Mouse (Mus musculus): ENCODE measurements around the gene Adcy5. TPM values are rescaled to one million over a fixed set of nuclear protein-coding genes. Genes with fewer than 3 reads are reported as not detected.

The Adcy5 gene
- polyA plus RNA-seq, 1 experiment = not detected

GRCm38 (mm10) chr16:35239318-35239965 lies 84.8 kb downstream of the Adcy5 start:
- peaks cover 48% of the 10 kb centered on the region for H3K27me3 ChIP-seq (ENCODE audit: control insufficient read depth, insufficient read depth, insufficient read length)
- H3K79me2 ChIP-seq (ENCODE audit: control insufficient read depth, insufficient read depth) = no peaks in the 10 kb centered on the region
- no peak for TF ChIP-seq MYOD1 (IDR thresholded peaks at IDR 0.05; ENCODE audit: control insufficient read depth in 1 of 3, insufficient read length in 2 of 3, low read depth in 2 of 3)
- TF ChIP-seq TCF3 (IDR thresholded peaks at IDR 0.05; ENCODE audit: insufficient read length, low read depth) = no peak
- no peak for TF ChIP-seq MYOG (IDR thresholded peaks at IDR 0.05; ENCODE audit: control insufficient read depth in 1 of 3, insufficient read depth in 1 of 3, insufficient read length in 2 of 3, low read depth in 2 of 3)
- no peak for TF ChIP-seq E2F4 (IDR thresholded peaks at IDR 0.05; ENCODE audit: insufficient read depth)
- no peak for TF ChIP-seq POLR2AphosphoS2 (IDR thresholded peaks at IDR 0.05; ENCODE audit: insufficient read length, low read depth)
- no peak for TF ChIP-seq SRF (IDR thresholded peaks at IDR 0.05; ENCODE audit: control insufficient read depth, insufficient read length, low read depth)
- TF ChIP-seq MAX (IDR thresholded peaks at IDR 0.05; ENCODE audit: low read depth) = no peak
- no peak for TF ChIP-seq POLR2A (IDR thresholded peaks at IDR 0.05; ENCODE audit: insufficient read length, low read depth)
- TF ChIP-seq USF1 (IDR thresholded peaks at IDR 0.05; ENCODE audit: low read depth) = no peak
- TF ChIP-seq REST (IDR thresholded peaks at IDR 0.05; ENCODE audit: insufficient read depth, insufficient read length) = no peak
- TF ChIP-seq TCF12 (IDR thresholded peaks at IDR 0.05; ENCODE audit: insufficient read depth, poor library complexity, severe bottlenecking) = no peak
- TF ChIP-seq CEBPB (IDR thresholded peaks at IDR 0.05; ENCODE audit: insufficient read depth, poor library complexity, severe bottlenecking) = no peak
- H3K4me3 ChIP-seq = no peak overlapping the region
- H3ac ChIP-seq (ENCODE audit: control insufficient read depth, insufficient read length) = no peak overlapping the region
- no peak overlapping the region for H3K4me2 ChIP-seq (ENCODE audit: low read depth)
- H3K36me3 ChIP-seq (ENCODE audit: control insufficient read depth, insufficient read depth) = no peaks in the 10 kb centered on the region

GRCm38 (mm10) chr16:35239966-35240730 lies 85.5 kb downstream of the Adcy5 start:
- no peak overlapping the region for H3K4me3 ChIP-seq
- TF ChIP-seq CEBPB (IDR thresholded peaks at IDR 0.05; ENCODE audit: insufficient read depth, poor library complexity, severe bottlenecking) = no peak
- no peak for TF ChIP-seq MAX (IDR thresholded peaks at IDR 0.05; ENCODE audit: low read depth)
- TF ChIP-seq TCF12 (IDR thresholded peaks at IDR 0.05; ENCODE audit: insufficient read depth, poor library complexity, severe bottlenecking) = no peak
- no peak for TF ChIP-seq E2F4 (IDR thresholded peaks at IDR 0.05; ENCODE audit: insufficient read depth)
- no peak for TF ChIP-seq USF1 (IDR thresholded peaks at IDR 0.05; ENCODE audit: low read depth)
- TF ChIP-seq POLR2AphosphoS2 (IDR thresholded peaks at IDR 0.05; ENCODE audit: insufficient read length, low read depth) = no peak
- TF ChIP-seq REST (IDR thresholded peaks at IDR 0.05; ENCODE audit: insufficient read depth, insufficient read length) = no peak
- TF ChIP-seq POLR2A (IDR thresholded peaks at IDR 0.05; ENCODE audit: insufficient read length, low read depth) = no peak
- TF ChIP-seq MYOD1 (IDR thresholded peaks at IDR 0.05; ENCODE audit: control insufficient read depth in 1 of 3, insufficient read length in 2 of 3, low read depth in 2 of 3) = no peak
- TF ChIP-seq TCF3 (IDR thresholded peaks at IDR 0.05; ENCODE audit: insufficient read length, low read depth) = no peak
- TF ChIP-seq MYOG (IDR thresholded peaks at IDR 0.05; ENCODE audit: control insufficient read depth in 1 of 3, insufficient read depth in 1 of 3, insufficient read length in 2 of 3, low read depth in 2 of 3) = no peak
- no peak for TF ChIP-seq SRF (IDR thresholded peaks at IDR 0.05; ENCODE audit: control insufficient read depth, insufficient read length, low read depth)
- H3K4me2 ChIP-seq (ENCODE audit: low read depth) = no peak overlapping the region
- no peak overlapping the region for H3ac ChIP-seq (ENCODE audit: control insufficient read depth, insufficient read length)
- no peaks in the 10 kb centered on the region for H3K36me3 ChIP-seq (ENCODE audit: control insufficient read depth, insufficient read depth)
- no peaks in the 10 kb centered on the region for H3K79me2 ChIP-seq (ENCODE audit: control insufficient read depth, insufficient read depth)
- H3K27me3 ChIP-seq (ENCODE audit: control insufficient read depth, insufficient read depth, insufficient read length) = peaks cover 42% of the 10 kb centered on the region

DNA sequence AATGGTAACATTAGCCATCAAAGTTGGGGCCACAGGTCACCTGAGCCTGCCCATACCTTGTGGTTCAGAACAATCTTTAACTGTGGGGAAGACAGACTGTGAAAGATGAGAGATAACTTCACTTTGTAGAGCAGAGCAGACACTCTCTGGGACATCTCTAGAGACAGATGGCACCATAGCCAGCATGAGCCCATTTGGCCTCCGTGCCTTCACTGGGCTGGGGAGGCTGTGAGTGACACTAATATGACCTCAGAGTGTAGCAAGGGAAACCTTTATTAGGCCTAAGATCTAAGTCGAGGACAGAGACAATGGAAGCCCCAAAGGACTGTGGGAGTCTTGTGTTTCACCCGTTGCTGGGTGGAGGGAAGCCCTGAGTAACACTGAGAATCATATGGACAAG lies 92.7 kb downstream of the Adcy5 start:
- H3K27me3 ChIP-seq (ENCODE audit: control insufficient read depth, insufficient read depth, insufficient read length) = peaks cover 12% of the 10 kb centered on the region
- H3K4me2 ChIP-seq (ENCODE audit: low read depth) = no peak overlapping the region
- H3K4me3 ChIP-seq = no peak overlapping the region
- H3K36me3 ChIP-seq (ENCODE audit: control insufficient read depth, insufficient read depth) = no peaks in the 10 kb centered on the region
- H3ac ChIP-seq (ENCODE audit: control insufficient read depth, insufficient read length) = no peak overlapping the region
- TF ChIP-seq MYOD1 (IDR thresholded peaks at IDR 0.05; ENCODE audit: control insufficient read depth in 1 of 3, insufficient read length in 2 of 3, low read depth in 2 of 3) (no peak), SRF (IDR thresholded peaks at IDR 0.05; ENCODE audit: control insufficient read depth, insufficient read length, low read depth) (no peak), REST (IDR thresholded peaks at IDR 0.05; ENCODE audit: insufficient read depth, insufficient read length) (no peak), TCF12 (IDR thresholded peaks at IDR 0.05; ENCODE audit: insufficient read depth, poor library complexity, severe bottlenecking) (no peak), POLR2A (IDR thresholded peaks at IDR 0.05; ENCODE audit: insufficient read length, low read depth) (no peak), MAX (IDR thresholded peaks at IDR 0.05; ENCODE audit: low read depth) (no peak)
- no peaks in the 10 kb centered on the region for H3K79me2 ChIP-seq (ENCODE audit: control insufficient read depth, insufficient read depth)

DNA sequence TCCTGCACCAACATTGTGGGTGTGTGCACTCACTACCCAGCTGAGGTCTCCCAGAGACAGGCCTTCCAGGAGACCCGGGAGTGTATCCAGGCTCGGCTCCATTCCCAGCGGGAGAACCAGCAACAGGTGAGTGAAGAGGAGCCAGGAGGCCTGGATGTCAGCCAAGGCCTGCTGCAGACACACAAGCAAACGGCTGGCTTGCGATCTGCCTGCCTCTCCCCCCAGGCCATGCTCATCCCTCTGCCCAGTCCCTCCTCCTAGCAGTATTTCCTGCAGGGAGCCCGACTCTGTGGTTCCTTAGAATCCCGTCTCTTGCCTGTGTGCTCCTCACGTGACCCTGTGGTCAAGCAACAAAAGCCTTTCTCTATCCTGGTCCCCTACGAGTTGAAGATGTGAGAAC lies 94.1 kb downstream of the Adcy5 start:
- H3K4me2 ChIP-seq (ENCODE audit: low read depth) = no peak overlapping the region
- H3K4me3 ChIP-seq = no peak overlapping the region

More for the DNA sequence above, 94.1 kb downstream of the Adcy5 start:
- TF ChIP-seq USF1 (IDR thresholded peaks at IDR 0.05; ENCODE audit: low read depth) (peak; percentile 72), TCF12 (IDR thresholded peaks at IDR 0.05; ENCODE audit: insufficient read depth, poor library complexity, severe bottlenecking) (no peak), MYOG (IDR thresholded peaks at IDR 0.05; ENCODE audit: control insufficient read depth in 1 of 3, insufficient read depth in 1 of 3, insufficient read length in 2 of 3, low read depth in 2 of 3) (no peak), TCF3 (IDR thresholded peaks at IDR 0.05; ENCODE audit: insufficient read length, low read depth) (no peak)
- no peak overlapping the region for H3ac ChIP-seq (ENCODE audit: control insufficient read depth, insufficient read length)
- peaks cover 22% of the 10 kb centered on the region for H3K27me3 ChIP-seq (ENCODE audit: control insufficient read depth, insufficient read depth, insufficient read length)
- no peaks in the 10 kb centered on the region for H3K36me3 ChIP-seq (ENCODE audit: control insufficient read depth, insufficient read depth)
- H3K79me2 ChIP-seq (ENCODE audit: control insufficient read depth, insufficient read depth) = no peaks in the 10 kb centered on the region
